Mouse (Mus musculus): ENCODE measurements around the gene Gm10309. TPM values are rescaled to one million over a fixed set of nuclear protein-coding genes. Genes with fewer than 3 reads are reported as not detected.
A peak's percentile ranks its signal among the peaks of the same experiment; 100 is the strongest.

The Gm10309 gene
- polyA plus RNA-seq (2012; rRNA removed), result 0.04 TPM in 1 of 2 replicates, not detected in the other

GRCm38 (mm10) chr17:86505183-86505631 is at the start of gene Gm10309:
Gene Gm10309 (minus strand): TSS chr17:86505232.
- DNase-seq (ENCODE audit: extremely low spot score in 1 of 2, low spot score in 1 of 2), result peak in 1 of 2 experiments; percentile 49

DNA sequence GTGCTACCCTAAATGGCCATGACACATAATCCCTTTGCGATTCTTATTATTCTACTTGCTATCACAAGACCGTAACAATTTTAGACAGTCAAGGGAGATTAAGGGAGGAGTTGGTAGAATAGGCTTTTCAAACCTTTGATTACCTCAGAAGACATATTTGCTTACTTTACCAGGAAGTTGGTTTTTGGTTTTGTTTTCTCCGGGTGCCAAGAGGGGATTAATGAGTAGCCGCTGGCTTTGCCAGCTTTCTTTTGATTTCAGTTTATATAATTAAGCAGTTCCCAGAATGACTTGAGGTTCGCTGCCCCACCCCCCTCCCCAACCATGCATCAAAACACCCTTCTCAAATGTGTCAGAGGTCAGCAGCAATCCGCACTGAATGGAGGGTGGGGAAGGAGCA is 47.0 kb upstream of the Gm10309 start:
- DNase-seq (ENCODE audit: extremely low spot score in 1 of 2, low spot score in 1 of 2), result no peak

GRCm38 (mm10) chr17:86551561-86551960 is 46.5 kb upstream of the Gm10309 start:
- no peak for DNase-seq (ENCODE audit: extremely low spot score in 1 of 2, low spot score in 1 of 2)

- DNase-seq (ENCODE audit: extremely low spot score in 1 of 2, low spot score in 1 of 2), result no peak
Observed at GRCm38 (mm10) chr17:86549128-86549527, 44.1 kb upstream of the Gm10309 start.

DNA sequence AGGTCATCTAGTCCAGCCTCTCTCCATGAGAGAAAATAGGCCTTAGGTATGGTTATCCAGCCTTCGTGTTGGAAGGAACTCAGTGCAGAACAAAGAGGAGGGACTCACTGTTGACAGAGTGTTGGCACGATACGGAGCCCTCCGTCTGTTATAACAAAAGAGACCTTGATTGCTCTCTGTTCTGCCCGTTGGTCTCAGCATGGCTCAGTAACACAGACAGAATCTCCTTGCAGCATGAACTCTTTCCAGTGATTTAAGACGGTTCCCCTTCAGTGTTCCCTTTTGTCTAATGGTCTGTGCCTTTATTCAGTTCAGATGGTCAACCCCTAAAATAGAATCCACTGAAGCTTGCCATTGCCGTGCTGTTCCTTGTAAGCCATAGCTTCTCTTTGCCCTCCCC is 41.5 kb upstream of the Gm10309 start:
- DNase-seq (ENCODE audit: extremely low spot score in 1 of 2, low spot score in 1 of 2), result no peak

DNA sequence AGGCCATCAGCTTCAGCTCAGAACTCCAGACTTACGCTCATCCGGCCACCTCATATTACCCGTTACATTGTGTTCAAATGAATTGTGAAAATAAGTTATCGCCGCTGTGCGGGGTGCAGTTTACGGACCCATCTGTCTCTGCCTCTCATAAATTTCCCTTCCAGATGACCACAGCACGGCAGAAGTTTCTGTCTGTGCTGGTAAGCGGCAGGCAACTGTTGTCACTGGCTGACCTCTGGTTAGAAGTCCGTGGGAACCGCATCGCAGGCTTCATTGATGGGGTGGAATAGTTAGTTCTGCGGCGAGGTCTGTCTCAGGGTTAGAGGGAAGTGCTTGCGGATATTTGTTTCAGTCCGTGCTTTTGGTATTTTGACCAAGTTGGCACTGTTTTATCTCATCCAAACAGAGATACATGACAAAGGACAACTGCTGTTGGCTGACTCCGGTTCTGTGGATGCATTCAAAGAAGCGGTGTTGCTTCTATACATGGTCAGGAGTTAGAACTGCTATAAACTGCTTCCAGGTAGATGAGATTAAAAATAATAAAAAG is 34.9 kb upstream of the Gm10309 start:
- DNase-seq (ENCODE audit: extremely low spot score in 1 of 2, low spot score in 1 of 2), result no peak

DNA sequence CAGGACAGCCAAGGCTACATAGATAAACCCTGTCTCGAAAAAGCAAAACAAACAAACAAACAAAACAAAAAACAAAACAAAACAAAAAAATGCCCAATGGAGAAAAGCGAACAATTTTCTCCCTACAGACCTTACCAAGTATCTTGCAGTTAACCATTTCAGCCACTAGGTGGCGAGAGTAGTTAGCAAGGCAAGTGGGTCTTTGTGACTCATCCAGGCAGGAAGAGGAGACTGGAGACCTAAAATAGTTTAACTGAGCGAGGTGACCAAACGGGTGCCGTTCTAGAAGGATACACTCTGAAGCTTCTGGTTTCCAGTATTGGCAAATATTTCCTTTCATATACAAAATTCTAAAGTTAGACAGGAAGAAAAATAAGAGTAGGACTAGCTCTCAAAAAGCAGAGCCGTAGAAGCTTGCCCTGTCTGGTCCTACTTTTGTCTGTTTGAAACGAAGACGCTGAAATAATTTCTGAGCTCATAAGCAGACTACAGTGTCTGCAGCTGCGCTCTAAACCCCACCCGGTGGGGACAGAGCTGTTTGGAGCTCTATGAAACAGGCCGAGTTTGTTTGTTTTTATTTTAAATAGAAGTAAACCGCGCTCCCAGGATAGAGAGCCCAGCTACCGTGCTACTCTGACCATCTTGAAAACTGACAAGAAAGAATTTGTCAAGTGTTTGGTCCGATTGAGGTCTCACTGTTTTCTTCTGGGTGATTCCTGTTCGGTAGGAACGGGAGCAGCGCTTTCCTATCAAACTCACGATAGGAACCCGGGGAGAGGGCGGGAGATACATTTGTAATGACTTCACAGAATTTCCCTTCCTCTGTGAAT is 31.0 kb upstream of the Gm10309 start:
- DNase-seq (ENCODE audit: extremely low spot score in 1 of 2, low spot score in 1 of 2), result peak; percentile 69 to 96

- no peak for DNase-seq (ENCODE audit: extremely low spot score in 1 of 2, low spot score in 1 of 2)
Observed at GRCm38 (mm10) chr17:86535096-86535495, 30.1 kb upstream of the Gm10309 start.

- DNase-seq (ENCODE audit: extremely low spot score in 1 of 2, low spot score in 1 of 2), result no peak
Observed at GRCm38 (mm10) chr17:86533549-86533851, 28.5 kb upstream of the Gm10309 start.

DNA sequence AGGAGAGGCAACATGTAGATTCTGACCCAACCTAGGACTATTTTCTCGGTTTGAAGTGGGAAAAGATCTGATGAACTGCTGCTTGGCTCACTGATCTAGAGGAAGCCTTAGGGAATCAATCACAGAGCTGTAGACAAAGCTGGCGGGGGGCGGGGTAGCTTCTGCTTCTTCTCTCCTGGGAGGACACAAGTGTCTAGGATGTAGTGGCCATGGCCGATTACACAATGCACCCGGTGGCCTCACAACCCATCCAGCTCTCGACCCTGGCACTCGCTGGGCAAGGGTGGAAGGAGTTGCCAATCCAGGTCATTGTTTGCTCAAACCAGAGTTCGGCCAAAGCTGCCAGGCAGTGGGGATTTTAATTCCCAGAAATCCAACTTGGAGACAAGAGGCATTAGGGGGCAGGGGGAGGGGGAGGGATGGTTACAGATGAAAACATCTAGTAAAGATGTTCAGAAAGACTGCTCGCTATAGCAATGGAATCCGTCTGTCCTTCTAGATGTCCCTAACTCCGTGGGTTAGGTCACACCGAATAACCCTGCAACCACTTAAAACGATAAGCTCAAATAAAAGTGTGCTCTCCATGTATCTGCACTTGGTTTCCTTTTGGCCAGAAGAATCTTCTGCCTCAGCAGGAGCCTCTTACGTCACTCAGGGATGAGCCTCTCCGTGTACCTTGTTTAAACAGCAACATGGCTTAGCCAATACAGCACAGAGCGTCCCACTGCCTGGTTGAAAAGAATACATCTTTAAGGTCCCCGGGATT is 27.9 kb upstream of the Gm10309 start:
- DNase-seq (ENCODE audit: extremely low spot score in 1 of 2, low spot score in 1 of 2), result no peak

DNA sequence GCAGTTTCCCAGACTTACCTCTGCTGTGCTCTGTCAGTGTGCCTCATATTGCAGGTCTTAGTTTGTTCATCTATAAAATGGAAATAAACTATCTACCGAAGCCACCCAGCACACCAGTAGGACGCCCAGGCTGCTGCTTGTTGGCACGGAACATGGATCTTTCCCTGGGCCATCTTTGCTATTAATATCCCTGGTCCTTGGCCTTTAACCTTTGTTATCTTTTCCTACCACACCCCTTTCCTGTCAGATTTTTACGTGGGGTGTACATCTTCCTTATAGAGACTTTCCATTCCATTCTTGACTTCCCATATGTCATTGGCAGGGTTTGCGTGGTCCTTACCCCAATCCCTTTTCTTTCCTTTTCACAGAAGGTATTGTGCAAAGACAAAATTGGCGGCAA is 26.2 kb upstream of the Gm10309 start:
- no peak for DNase-seq (ENCODE audit: extremely low spot score in 1 of 2, low spot score in 1 of 2)

DNA sequence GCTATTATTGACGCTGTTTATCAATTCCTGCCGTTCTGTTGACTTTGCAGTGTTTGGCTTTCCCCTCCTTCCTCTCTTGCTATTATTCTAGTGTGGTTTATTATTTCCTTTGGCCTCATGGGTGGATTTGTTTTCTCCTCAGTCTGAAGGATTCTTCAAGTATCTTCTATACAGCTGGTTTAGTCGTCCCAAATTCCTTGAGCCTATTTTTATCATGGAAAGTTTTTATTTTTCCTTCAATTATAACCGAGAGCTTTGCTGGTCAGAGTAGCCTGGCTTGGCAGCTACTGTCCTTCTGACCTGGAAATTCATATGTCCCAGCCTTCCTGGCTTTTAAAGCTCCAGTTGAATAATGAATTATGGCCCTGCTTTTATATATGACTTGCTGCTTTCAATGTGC is 24.4 kb upstream of the Gm10309 start:
- no peak for DNase-seq (ENCODE audit: extremely low spot score in 1 of 2, low spot score in 1 of 2)

DNA sequence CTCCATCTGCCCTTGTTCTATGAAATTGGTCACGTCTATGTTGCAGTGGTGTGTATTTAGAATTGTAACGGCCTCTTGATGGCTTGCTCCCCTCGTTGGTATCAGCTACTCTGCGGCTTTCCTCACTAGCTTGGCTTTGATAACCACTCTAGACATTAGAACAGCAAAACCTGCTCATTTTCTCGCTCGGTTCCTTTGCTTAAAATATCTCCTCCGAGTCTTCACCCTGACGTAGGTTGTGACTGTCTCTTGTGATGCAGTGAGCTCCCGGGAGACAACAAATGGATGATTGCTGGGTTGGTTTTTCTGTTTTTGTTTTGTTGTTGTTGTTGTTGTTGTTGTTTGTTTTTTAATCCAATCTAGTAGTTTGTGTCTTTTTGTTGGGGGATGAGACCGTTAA is 24.0 kb upstream of the Gm10309 start:
- peak in 1 of 2 experiments; percentile 25 for DNase-seq (ENCODE audit: extremely low spot score in 1 of 2, low spot score in 1 of 2)

DNA sequence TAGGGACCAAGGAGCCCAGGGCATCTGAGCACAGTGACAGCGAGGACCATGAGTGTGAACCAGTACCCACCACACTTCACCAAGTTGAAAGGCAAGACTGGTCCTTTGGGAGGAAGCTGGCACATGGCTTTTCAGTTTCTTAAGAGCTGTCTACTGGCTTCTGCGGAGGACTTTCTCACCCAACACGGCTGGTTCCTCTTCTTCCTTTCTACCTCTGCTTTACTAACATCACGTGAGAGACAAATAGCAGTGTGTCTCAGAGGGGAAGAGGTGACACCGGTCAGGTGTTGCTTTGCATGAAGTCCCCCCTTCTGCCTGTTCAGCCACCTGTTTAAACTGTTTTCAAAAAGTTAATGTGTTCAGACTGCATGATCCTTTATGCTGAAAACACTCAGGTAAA is 22.3 kb upstream of the Gm10309 start:
- DNase-seq (ENCODE audit: extremely low spot score in 1 of 2, low spot score in 1 of 2), result no peak

DNA sequence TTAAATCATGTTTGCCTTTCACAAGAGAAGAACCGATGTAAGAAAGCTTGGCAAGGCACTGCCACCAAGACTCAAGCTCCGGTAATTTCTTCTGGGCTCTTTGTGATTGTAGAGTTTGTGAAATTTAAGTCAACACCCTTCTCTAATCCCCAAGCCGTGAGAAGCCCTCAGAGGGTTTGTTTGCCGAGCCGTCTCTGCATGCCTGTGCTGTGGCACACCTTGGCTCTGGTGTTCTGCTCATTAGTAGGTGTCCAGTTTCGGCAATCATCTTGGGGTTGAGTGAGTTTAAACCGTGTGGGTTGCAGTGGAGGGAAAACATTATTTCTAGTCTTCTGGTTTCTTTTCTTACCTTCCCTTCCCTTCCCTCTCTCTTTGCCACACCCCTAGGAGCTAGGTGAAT is 21.0 kb upstream of the Gm10309 start:
- no peak for DNase-seq (ENCODE audit: extremely low spot score in 1 of 2, low spot score in 1 of 2)

DNA sequence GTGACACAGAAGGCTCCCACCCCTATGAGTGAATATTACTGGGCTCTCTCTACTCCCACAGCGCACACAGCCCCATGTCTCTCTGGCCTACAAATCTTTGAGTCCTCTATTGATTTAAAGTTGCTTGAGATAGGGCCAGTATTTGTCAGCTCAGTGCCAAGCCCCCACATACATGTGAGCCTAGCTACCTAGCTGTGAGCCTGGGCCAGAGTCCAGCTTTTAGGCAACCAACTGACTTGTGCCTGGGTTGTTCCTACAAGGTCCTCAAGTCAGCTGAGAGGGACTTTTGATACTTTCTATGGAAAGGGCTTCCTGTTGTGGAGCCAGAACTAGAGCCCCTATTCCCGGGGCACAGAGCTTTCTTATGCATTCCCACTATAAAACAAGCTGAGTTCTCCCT is 20.0 kb upstream of the Gm10309 start:
- no peak for DNase-seq (ENCODE audit: extremely low spot score in 1 of 2, low spot score in 1 of 2)

- no peak for DNase-seq (ENCODE audit: extremely low spot score in 1 of 2, low spot score in 1 of 2)
Observed at GRCm38 (mm10) chr17:86523843-86524242, 18.8 kb upstream of the Gm10309 start.

DNA sequence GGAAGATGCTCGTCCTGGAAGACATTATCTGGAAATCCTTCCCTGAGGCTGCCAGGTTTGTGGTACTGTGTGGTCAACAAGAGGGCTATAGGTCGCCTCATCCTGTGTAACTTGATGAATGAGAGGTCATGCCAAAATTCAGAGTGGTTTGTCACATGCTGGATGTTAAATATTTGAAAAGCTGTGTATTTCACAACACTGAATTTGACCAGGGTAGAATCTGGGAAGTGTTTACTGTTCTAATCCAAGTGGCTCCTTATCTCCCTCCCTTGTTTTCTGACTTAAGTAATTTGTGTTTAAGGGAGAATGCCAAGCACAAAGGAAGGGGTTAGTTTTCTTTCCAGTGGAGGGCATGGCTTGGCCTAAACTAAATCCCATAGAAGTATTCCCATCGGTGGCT is 18.3 kb upstream of the Gm10309 start:
- DNase-seq (ENCODE audit: extremely low spot score in 1 of 2, low spot score in 1 of 2), result no peak

- no peak for DNase-seq (ENCODE audit: extremely low spot score in 1 of 2, low spot score in 1 of 2)
Observed at GRCm38 (mm10) chr17:86522649-86523048, 17.6 kb upstream of the Gm10309 start.

- no peak for DNase-seq (ENCODE audit: extremely low spot score in 1 of 2, low spot score in 1 of 2)
Observed at GRCm38 (mm10) chr17:86521252-86521651, 16.2 kb upstream of the Gm10309 start.

- DNase-seq (ENCODE audit: extremely low spot score in 1 of 2, low spot score in 1 of 2), result no peak
Observed at GRCm38 (mm10) chr17:86518604-86519003, 13.6 kb upstream of the Gm10309 start.

DNA sequence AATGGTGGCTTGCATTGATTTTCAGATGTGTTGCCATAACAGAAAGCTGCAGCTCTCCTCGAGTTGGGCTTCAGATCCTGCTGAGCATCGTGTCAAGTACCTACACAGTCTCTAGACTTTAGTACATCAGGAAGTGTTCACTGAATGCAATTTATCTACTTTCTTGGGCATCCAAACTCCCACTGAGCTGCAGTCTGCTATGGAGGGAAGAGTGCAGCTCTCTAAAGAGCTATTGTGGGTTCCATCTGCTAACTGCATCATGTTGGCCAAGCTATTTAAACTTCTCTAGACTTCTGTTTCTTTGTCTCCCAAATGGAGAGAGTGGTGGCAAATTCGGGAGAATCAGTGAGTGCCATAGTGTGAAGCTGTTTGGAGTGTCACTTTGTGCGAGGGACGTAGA is 11.6 kb upstream of the Gm10309 start:
- no peak for DNase-seq (ENCODE audit: extremely low spot score in 1 of 2, low spot score in 1 of 2)

All from frontal cortex, adult 2 months (tissue).